ENCODE assay signal across 18 mouse cellular contexts in the genomic region with DNA sequence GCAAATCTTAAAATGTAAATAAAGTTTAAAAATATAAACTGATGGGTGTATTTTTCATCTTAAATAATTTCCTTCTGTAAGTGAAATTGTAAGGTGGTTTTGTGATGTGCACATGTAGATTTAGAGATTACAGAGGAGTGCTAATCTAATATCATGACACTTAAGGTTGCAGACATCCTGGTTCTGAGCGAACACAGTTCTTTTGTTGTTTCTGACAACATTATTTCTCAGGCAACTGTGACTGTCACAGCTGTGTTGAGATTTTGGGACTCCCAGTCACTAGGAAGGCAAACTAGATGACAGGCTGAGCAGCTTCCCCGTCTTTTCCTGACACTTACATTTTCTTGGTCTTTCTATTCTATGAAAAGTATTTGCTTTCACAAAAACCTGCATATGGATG.
"Had no signal": no experiment of that assay in that cellular context is flagged by ENCODE, and none has a peak within 500 bp of the region (broad histone marks: within the 10 kb centered on the region; RNA-seq: fewer than 3 reads in every experiment).

No protein-coding gene starts in this region.

- H3K4me2 ChIP-seq: lung, embryonic 14.5 days; midbrain, embryonic 12.5 days; neural tube, embryonic 13.5 days; neural tube, embryonic 15.5 days had no signal

- H3K27me3 ChIP-seq: midbrain, embryonic 12.5 days; neural tube, embryonic 13.5 days; neural tube, embryonic 15.5 days had no signal

- H3K4me3 ChIP-seq: midbrain, embryonic 10.5 days; midbrain, embryonic 12.5 days; myocyte; neural tube, embryonic 13.5 days; neural tube, embryonic 15.5 days had no signal

- ATAC-seq: midbrain, embryonic 16.5 days had no signal

- H3K27ac ChIP-seq: midbrain, embryonic 10.5 days; midbrain, embryonic 12.5 days; neural tube, embryonic 13.5 days; neural tube, embryonic 15.5 days had no signal

- H3K4me1 ChIP-seq: midbrain, embryonic 10.5 days; midbrain, embryonic 12.5 days; neural tube, embryonic 13.5 days; neural tube, embryonic 15.5 days had no signal

- H3K36me3 ChIP-seq: midbrain, embryonic 10.5 days; midbrain, embryonic 12.5 days; neural tube, embryonic 13.5 days; neural tube, embryonic 15.5 days had no signal

- DNase-seq: lung, embryonic 14.5 days; lung, postnatal 10 days; lung, postnatal 4 days; midbrain, embryonic 14.5 days; retina, postnatal 1 day; right cerebral cortex, adult 18-20 months; right cerebral cortex, postnatal 25 days; right cerebral cortex, postnatal 4 days; spleen, adult 18-20 months; thymus, adult 18-20 months; thymus, postnatal 14 days; thymus, postnatal 36 days had no signal

- H3K9me3 ChIP-seq: midbrain, embryonic 10.5 days; midbrain, embryonic 12.5 days; neural tube, embryonic 13.5 days; neural tube, embryonic 15.5 days had no signal

- H3K9ac ChIP-seq: lung, embryonic 14.5 days; midbrain, embryonic 12.5 days; neural tube, embryonic 13.5 days; neural tube, embryonic 15.5 days had no signal
